Mouse (Mus musculus) midbrain, postnatal 0 days (tissue): ENCODE results near the gene Lamp3. TPM values are rescaled to one million over a fixed set of nuclear protein-coding genes. Genes with fewer than 3 reads are reported as not detected.
A peak's percentile ranks its signal among the peaks of the same experiment; 100 is the strongest.
"Not testable (repeated sequence)": the region's sequence is repeated elsewhere in the genome, so short reads cannot be mapped to it uniquely, and the experiment has no call there.

Experiments
- ATAC-seq: fragments of 200-750 bp; cut with Nextera tagmentation; 2 replicates; pipeline ENCODE4 v1.8.0; 2017; ENCODE audit warnings: moderate number of reproducible peaks, mild to moderate bottlenecking, moderate TSS enrichment, moderate library complexity; ENCODE audit not compliant: low FRiP score
- DNase-seq: peaks from one replicate; pipeline ENCODE4 v3.0.0-alpha.2; 2015; ENCODE audit warnings: low spot score
- H3K27ac ChIP-seq: fragments of 300-500 bp; sonication (generic); 2 replicates; pipeline ENCODE4 v1.5.1; 2014; ENCODE audit warnings: low read depth, mild to moderate bottlenecking, low read length, mixed read lengths
- H3K27me3 ChIP-seq: fragments of 300-500 bp; sonication (generic); 2 replicates; pipeline ENCODE4 v1.6.1; 2014; ENCODE audit warnings: low read length, control low read depth, mixed read lengths; ENCODE audit not compliant: insufficient read depth
- H3K36me3 ChIP-seq: fragments of 300-500 bp; sonication (generic); 2 replicates; pipeline ENCODE4 v1.6.1; 2014; ENCODE audit warnings: low read length, control low read depth, mixed read lengths; ENCODE audit not compliant: insufficient read depth
- H3K4me1 ChIP-seq: fragments of 300-500 bp; sonication (generic); 2 replicates; pipeline ENCODE4 v1.6.1; 2014; ENCODE audit warnings: mild to moderate bottlenecking, control low read depth, antibody characterized with exemption, low read length, mixed read lengths; ENCODE audit not compliant: insufficient read depth
- H3K4me2 ChIP-seq: fragments of 300-500 bp; sonication (generic); 2 replicates; pipeline ENCODE4 v1.6.1; 2014; ENCODE audit warnings: low read depth, mild to moderate bottlenecking, low read length, mixed read lengths; ENCODE audit not compliant: poor library complexity, severe bottlenecking
- H3K4me3 ChIP-seq: fragments of 300-500 bp; sonication (generic); 2 replicates; pipeline ENCODE4 v1.5.1; 2014; ENCODE audit warnings: low read depth, mild to moderate bottlenecking, low read length, moderate library complexity
- H3K9ac ChIP-seq: fragments of 300-500 bp; sonication (generic); replicated peaks from 2 replicates; pipeline ENCODE4 v1.6.1; 2014; ENCODE audit warnings: mild to moderate bottlenecking, low read length, moderate library complexity, mixed read lengths; ENCODE audit not compliant: poor library complexity, severe bottlenecking
- H3K9me3 ChIP-seq: fragments of 300-500 bp; sonication (generic); 2 replicates; pipeline ENCODE4 v1.6.1; 2016; ENCODE audit warnings: low read length, control low read depth
- CTCF ChIP-seq: IDR thresholded peaks from 2 replicates; pipeline ENCODE4 v1.5.1; 2016; ENCODE audit warnings: antibody characterized with exemption, mild to moderate bottlenecking
- WGBS: fragments of 180-500 bp; shearing (Covaris S2); extraction: QIAGEN DNeasy Blood & Tissue Kit; methylation state at CpG from one replicate; pipeline ENCODE4 v1.1.7; 2014; 5-methylcytosine and 5-hydroxymethylcytosine counted together
- polyA plus RNA-seq: library from polyadenylated mRNA; unstranded; fragments of >200 nt; fragmentation: Nextera tagmentation; extraction: Ambion mirVana; gene quantifications from 2 replicates; pipeline ENCODE4 v1.2.1, GENCODE M21; 2015
- total RNA-seq: library from RNA; depleted of rRNA; stranded (reverse); fragments of >200 nt; gene quantifications from 2 replicates; pipeline ENCODE4 v1.2.3, GENCODE M21; 2014; rRNA removed

Gene Lamp3
- total and polyA plus RNA-seq, 2 experiments from 2014 or later, result 0.05 TPM; not detected in 1

GRCm38 (mm10) chr16:19670768-19671357 is 35.3 kb downstream of the Lamp3 start:
- H3K9me3 ChIP-seq, result no peaks in the 10 kb centered on the region
- ATAC-seq, result no peak
- no peaks in the 10 kb centered on the region for H3K36me3 ChIP-seq
- no peak overlapping the region for H3K4me3 ChIP-seq
- no peaks in the 10 kb centered on the region for H3K27me3 ChIP-seq
- H3K4me2 ChIP-seq, result no peak overlapping the region
- no peaks in the 10 kb centered on the region for H3K4me1 ChIP-seq
- TF ChIP-seq CTCF, result no peak
- 89% methylated on average over 2 of the region's 2 CpGs for WGBS
- no peak overlapping the region for H3K27ac ChIP-seq
- no peak for DNase-seq
- H3K9ac ChIP-seq, result no peak overlapping the region

- DNase-seq, result no peak
- no peaks in the 10 kb centered on the region for H3K4me1 ChIP-seq
- peak; percentile 62 for TF ChIP-seq CTCF
These were observed 39.9 kb downstream of the Lamp3 start for GRCm38 (mm10) chr16:19666312-19666711.

GRCm38 (mm10) chr16:19629816-19630215 is 76.4 kb downstream of the Lamp3 start, which contains the start of gene Olfr171:
Gene Olfr171, minus strand, starts transcription at chr16:19629916.
- H3K36me3 ChIP-seq, result no peaks in the 10 kb centered on the region
- no peak for ATAC-seq
- H3K27ac ChIP-seq, result no peak within 1 kb of the TSS
- no peaks in the 10 kb centered on the region for H3K9me3 ChIP-seq
- WGBS, result 81% methylated on average over 1 of the region's 1 CpGs
- no peak within 1 kb of the TSS for H3K9ac ChIP-seq
- no peak for DNase-seq
- H3K27me3 ChIP-seq, result no peaks in the 10 kb centered on the region
- TF ChIP-seq CTCF, result no peak
- H3K4me3 ChIP-seq, result no peak within 1 kb of the TSS
- H3K4me2 ChIP-seq, result no peak within 1 kb of the TSS
- H3K4me1 ChIP-seq, result no peaks in the 10 kb centered on the region

More at GRCm38 (mm10) chr16:19666312-19666711, 39.9 kb downstream of the Lamp3 start:
- Histone ChIP-seq H3K9me3 (no peaks in the 10 kb centered on the region), H3K4me3 (no peak overlapping the region), H3K36me3 (no peaks in the 10 kb centered on the region), H3K27ac (no peak overlapping the region), H3K4me2 (no peak overlapping the region), H3K9ac (no peak overlapping the region), H3K27me3 (no peaks in the 10 kb centered on the region)
- 59% methylated on average over 1 of the region's 1 CpGs for WGBS
- ATAC-seq, result no peak

GRCm38 (mm10) chr16:19611782-19612181 is 94.4 kb downstream of the Lamp3 start, which contains the start of gene Olfr170:
Gene Olfr170, minus strand, starts transcription at chr16:19611882.
- 88% methylated on average over 2 of the region's 2 CpGs for WGBS
- H3K9me3 ChIP-seq, H3K4me1 ChIP-seq, H3K27ac ChIP-seq, H3K4me2 ChIP-seq, DNase-seq, H3K9ac ChIP-seq, H3K4me3 ChIP-seq, H3K27me3 ChIP-seq, ATAC-seq, H3K36me3 ChIP-seq: not testable (repeated sequence)

Other genes starting within 250 kb of the Lamp3 start
- not detected in 2 replicates for gene Olfr166, start 222.7 kb downstream of the Lamp3 start, total RNA-seq
- gene Olfr166, start 222.7 kb downstream of the Lamp3 start, polyA plus RNA-seq, result not detected in 2 replicates
- gene Olfr167, start 184.1 kb downstream of the Lamp3 start, total RNA-seq, result not detected in 2 replicates
- not detected in 2 replicates for gene Olfr167, start 184.1 kb downstream of the Lamp3 start, polyA plus RNA-seq
- not detected in 2 replicates for gene Olfr168, start 170.8 kb downstream of the Lamp3 start, total RNA-seq
- not detected in 2 replicates for gene Olfr168, start 170.8 kb downstream of the Lamp3 start, polyA plus RNA-seq
- not detected in 2 replicates for gene Olfr169, start 134.6 kb downstream of the Lamp3 start, total RNA-seq
- not detected in 2 replicates for gene Olfr169, start 134.6 kb downstream of the Lamp3 start, polyA plus RNA-seq
- not detected in 2 replicates for gene Olfr170, start 94.5 kb downstream of the Lamp3 start, total RNA-seq
- not detected in 2 replicates for gene Olfr170, start 94.5 kb downstream of the Lamp3 start, polyA plus RNA-seq
- not detected in 2 replicates for gene Olfr171, start 76.5 kb downstream of the Lamp3 start, total RNA-seq
- gene Olfr171, start 76.5 kb downstream of the Lamp3 start, polyA plus RNA-seq, result not detected in 2 replicates
- gene B3gnt5, start 53.8 kb upstream of the Lamp3 start, total RNA-seq, result 32.9 and 42.6 TPM in 2 replicates
- 23.9 and 27.2 TPM in 2 replicates for gene B3gnt5, start 53.8 kb upstream of the Lamp3 start, polyA plus RNA-seq